Mouse (Mus musculus): Measurements from ENCODE around the gene Ttc30a2. TPM values are rescaled to one million over a fixed set of nuclear protein-coding genes. Genes with fewer than 3 reads are reported as not detected.

The Ttc30a2 gene
- polyA plus RNA-seq, 1 experiment from 2014 or later: 1.2 TPM

- Histone ChIP-seq H3K36me3 (ENCODE audit: control insufficient read depth, insufficient read depth, low read length) (0 out of 2 replicates have a peak, but pooled peaks cover 3% of the 10 kb centered on the region), H3K4me1 (ENCODE audit: control insufficient read depth, insufficient read depth, low read length) (peaks cover 16% of the 10 kb centered on the region), H3K27me3 (ENCODE audit: control insufficient read depth, insufficient read depth, low read length) (no peaks in the 10 kb centered on the region), H3K27ac (ENCODE audit: low read depth, low read length) (no peak overlapping the region), H3K4me2 (ENCODE audit: low read depth, low read length) (no peak overlapping the region), H3K9me3 (ENCODE audit: control insufficient read depth, low read length) (no peaks in the 10 kb centered on the region), H3K9ac (replicated peaks; ENCODE audit: low read depth, low read length) (no peak overlapping the region), H3K4me3 (ENCODE audit: low read depth, low read length) (no peak overlapping the region)
- 76% methylated on average over 3 of the region's 3 CpGs for WGBS
- ATAC-seq (ENCODE audit: low read depth): no peak
Observed at GRCm38 (mm10) chr2:75928011-75928410, 50.0 kb downstream of the Ttc30a2 start.

GRCm38 (mm10) chr2:75926061-75926460, 51.9 kb downstream of the Ttc30a2 start:
- ATAC-seq (ENCODE audit: low read depth): no peak
- H3K36me3 ChIP-seq (ENCODE audit: control insufficient read depth, insufficient read depth, low read length): 0 out of 2 replicates have a peak, but pooled peaks cover 3% of the 10 kb centered on the region
- peaks cover 16% of the 10 kb centered on the region for H3K4me1 ChIP-seq (ENCODE audit: control insufficient read depth, insufficient read depth, low read length)
- H3K9ac ChIP-seq (replicated peaks; ENCODE audit: low read depth, low read length): no peak overlapping the region
- 41% methylated on average over 5 of the region's 5 CpGs for WGBS
- no peaks in the 10 kb centered on the region for H3K27me3 ChIP-seq (ENCODE audit: control insufficient read depth, insufficient read depth, low read length)
- no peaks in the 10 kb centered on the region for H3K9me3 ChIP-seq (ENCODE audit: control insufficient read depth, low read length)
- H3K27ac ChIP-seq (ENCODE audit: low read depth, low read length): no peak overlapping the region
- no peak overlapping the region for H3K4me2 ChIP-seq (ENCODE audit: low read depth, low read length)
- H3K4me3 ChIP-seq (ENCODE audit: low read depth, low read length): no peak overlapping the region

Other genes with a start within 250 kb of the Ttc30a2 start
- gene Agps, start 146.0 kb downstream of the Ttc30a2 start, polyA plus RNA-seq (2014; fragmentation: Nextera tagmentation; extraction: Ambion mirVana): 35.1 and 47.8 TPM in 2 replicates
- 18.3 and 20.2 TPM in 2 replicates for gene Ttc30b, start 39.6 kb downstream of the Ttc30a2 start, polyA plus RNA-seq (2014; fragmentation: Nextera tagmentation; extraction: Ambion mirVana)
- 7.7 and 7.9 TPM in 2 replicates for gene Ttc30a1, start 3.8 kb upstream of the Ttc30a2 start, polyA plus RNA-seq (2014; fragmentation: Nextera tagmentation; extraction: Ambion mirVana)

Measured in neural tube, embryonic 14.5 days (tissue).